Mouse (Mus musculus): ENCODE data around the gene Cyp4f14. TPM values are rescaled to one million over a fixed set of nuclear protein-coding genes. Genes with fewer than 3 reads are reported as not detected.
"Not testable (repeated sequence)": the region's sequence is repeated elsewhere in the genome, so short reads cannot be mapped to it uniquely, and the experiment has no call there.

Cyp4f14 gene
- polyA plus RNA-seq, 1 experiment from 2014 or later, result not detected

DNA sequence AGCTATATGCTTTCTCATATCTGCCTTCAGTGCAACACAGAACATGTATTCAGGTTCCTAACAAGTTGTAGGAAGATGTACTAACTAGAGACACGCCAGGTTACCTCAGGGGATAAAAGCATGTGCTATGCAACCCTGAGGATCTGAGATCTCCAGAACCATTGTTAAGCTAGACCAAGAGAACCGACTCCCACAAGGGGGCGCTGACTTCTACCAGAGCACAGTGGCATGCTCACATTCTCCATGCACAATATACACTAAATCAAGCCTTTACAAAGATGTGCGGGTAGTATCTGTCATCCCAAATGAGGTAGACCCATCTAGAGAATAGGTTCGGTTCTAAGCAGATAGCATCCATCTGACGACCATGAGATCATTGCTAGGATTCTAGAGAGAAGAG is 60.4 kb downstream of the Cyp4f14 start:
- H3K4me2 ChIP-seq (ENCODE audit: low read depth, severe bottlenecking); ATAC-seq (ENCODE audit: insufficient number of reproducible peaks, low FRiP score, low TSS enrichment, low read depth): not testable (repeated sequence)

More for the DNA sequence above, 60.4 kb downstream of the Cyp4f14 start:
- DNase-seq (ENCODE audit: low spot score); H3K9me3 ChIP-seq (ENCODE audit: control insufficient read depth, low read length); H3K27ac ChIP-seq (replicated peaks; ENCODE audit: low read depth, low read length); H3K4me3 ChIP-seq (ENCODE audit: low read depth, low read length); H3K27me3 ChIP-seq (ENCODE audit: control insufficient read depth, insufficient read depth, low read length); H3K4me1 ChIP-seq (ENCODE audit: control insufficient read depth, insufficient read depth, low read length); H3K9ac ChIP-seq (ENCODE audit: low read length); H3K36me3 ChIP-seq (ENCODE audit: control insufficient read depth, insufficient read depth, low read length): not testable (repeated sequence)
- WGBS, result 72% methylated on average over 3 of the region's 6 CpGs

Other genes starting within 250 kb of the Cyp4f14 start
- gene Cyp4f15, start 231.7 kb downstream of the Cyp4f14 start, polyA plus RNA-seq (2014; fragmentation: Nextera tagmentation; extraction: Ambion mirVana), result 0.11 and 0.48 TPM in 2 replicates
- 46.2 and 48.2 TPM in 2 replicates for gene Zfp871, start 129.1 kb downstream of the Cyp4f14 start, polyA plus RNA-seq (2014; fragmentation: Nextera tagmentation; extraction: Ambion mirVana)
- 3.8 and 5.7 TPM in 2 replicates for gene Zfp811, start 107.4 kb downstream of the Cyp4f14 start, polyA plus RNA-seq (2014; fragmentation: Nextera tagmentation; extraction: Ambion mirVana)
- 22.2 and 24.1 TPM in 2 replicates for gene Zfp799, start 87.1 kb downstream of the Cyp4f14 start, polyA plus RNA-seq (2014; fragmentation: Nextera tagmentation; extraction: Ambion mirVana)
- gene Zfp870, start 25.7 kb downstream of the Cyp4f14 start, polyA plus RNA-seq (2014; fragmentation: Nextera tagmentation; extraction: Ambion mirVana), result 8.4 and 9.8 TPM in 2 replicates
- 2.7 and 4.1 TPM in 2 replicates for gene Cyp4f13, start 30.1 kb upstream of the Cyp4f14 start, polyA plus RNA-seq (2014; fragmentation: Nextera tagmentation; extraction: Ambion mirVana)
- gene Zfp472, start 48.5 kb upstream of the Cyp4f14 start, polyA plus RNA-seq (2014; fragmentation: Nextera tagmentation; extraction: Ambion mirVana), result 14.0 and 14.5 TPM in 2 replicates
- 15.5 TPM in 2 replicates for gene Zfp952, start 75.8 kb upstream of the Cyp4f14 start, polyA plus RNA-seq (2014; fragmentation: Nextera tagmentation; extraction: Ambion mirVana)
- gene Zfp763, start 116.1 kb upstream of the Cyp4f14 start, polyA plus RNA-seq (2014; fragmentation: Nextera tagmentation; extraction: Ambion mirVana), result 17.0 and 19.1 TPM in 2 replicates
- gene 4921501E09Rik, start 150.7 kb upstream of the Cyp4f14 start, polyA plus RNA-seq (2014; fragmentation: Nextera tagmentation; extraction: Ambion mirVana), result not detected in 2 replicates
- 8.4 and 9.9 TPM in 2 replicates for gene Zfp563, start 172.0 kb upstream of the Cyp4f14 start, polyA plus RNA-seq (2014; fragmentation: Nextera tagmentation; extraction: Ambion mirVana)
- gene Morc2b, start 222.3 kb upstream of the Cyp4f14 start, polyA plus RNA-seq (2014; fragmentation: Nextera tagmentation; extraction: Ambion mirVana), result not detected in 2 replicates